Mouse (Mus musculus) testis, postnatal 14 days (tissue): Measurements from ENCODE around the gene Parva.
A peak's percentile ranks its signal among the peaks of the same experiment; 100 is the strongest.

Source experiments
- DNase-seq: peaks from one replicate; pipeline ENCODE4 v3.0.0; 2021; ENCODE audit warnings: low spot score

Gene Parva

GRCm38 (mm10) chr7:112603496-112604170 is 176.3 kb downstream of the Parva start:
- DNase-seq, result peak; percentile 31

GRCm38 (mm10) chr7:112604209-112604608 is 176.9 kb downstream of the Parva start:
- no peak for DNase-seq

GRCm38 (mm10) chr7:112614046-112614790 is 186.9 kb downstream of the Parva start:
- DNase-seq, result no peak

- peak; percentile 55 for DNase-seq
Measured at GRCm38 (mm10) chr7:112614791-112615668, 187.7 kb downstream of the Parva start.

- DNase-seq, result no peak
Measured at GRCm38 (mm10) chr7:112620322-112621179, 193.2 kb downstream of the Parva start.

GRCm38 (mm10) chr7:112627481-112627880 is 200.2 kb downstream of the Parva start:
- no peak for DNase-seq

GRCm38 (mm10) chr7:112634505-112635213 is 207.4 kb downstream of the Parva start:
- no peak for DNase-seq

GRCm38 (mm10) chr7:112635936-112636335 is 208.6 kb downstream of the Parva start:
- DNase-seq, result no peak
